24 mouse cellular contexts compared by ENCODE assay signal in the genomic region with DNA sequence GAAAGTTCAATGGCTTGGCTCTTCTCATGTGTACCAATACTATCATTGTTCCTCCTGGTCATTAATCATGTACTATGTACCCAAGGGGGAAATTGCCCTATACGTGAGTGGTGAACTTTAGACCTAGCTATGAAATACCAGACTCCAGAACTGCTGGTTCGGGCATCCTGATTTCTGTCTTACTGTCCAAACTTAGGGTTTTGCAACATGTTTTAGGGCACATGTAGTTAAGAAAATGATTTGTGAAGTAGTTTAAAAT. TPM values are rescaled to one million over a fixed set of nuclear protein-coding genes. Genes with fewer than 3 reads are reported as not detected.
A peak's percentile ranks its signal among the peaks of the same experiment; 100 is the strongest.
DNase-seq lines count a peak whose midpoint lies in the region; ATAC-seq and TF ChIP-seq lines count a peak whose summit lies in the region.
"Had no signal": no experiment of that assay in that cellular context is flagged by ENCODE, and none has a peak within 500 bp of the region (broad histone marks: within the 10 kb centered on the region; RNA-seq: fewer than 3 reads in every experiment).

No protein-coding gene starts in this region.

- no peak overlapping the region for H3K9ac ChIP-seq in liver, adult 2 months (ENCODE audit: low read depth, low read length)
- no peak overlapping the region for H3K9ac ChIP-seq in intestine, postnatal 0 days (ENCODE audit: low read depth, low read length)
- no peak overlapping the region for H3K9ac ChIP-seq in stomach, postnatal 0 days (ENCODE audit: low read length)
- H3K9ac ChIP-seq: embryonic facial prominence, embryonic 12.5 days; forebrain, embryonic 13.5 days; forebrain, embryonic 15.5 days had no signal

- no peak for TF ChIP-seq CTCF in liver, adult 2 months (IDR thresholded peaks at IDR 0.05; ENCODE audit: low read depth, low read length)
- TF ChIP-seq CTCF in intestine, postnatal 0 days (IDR thresholded peaks at IDR 0.05; ENCODE audit: low read depth): no peak
- TF ChIP-seq CTCF in stomach, postnatal 0 days (IDR thresholded peaks at IDR 0.05; ENCODE audit: low read depth): no peak

- DNase-seq in liver, adult 2 months (ENCODE audit: extremely low read depth, low read depth, low spot score): peak; percentile 100
- DNase-seq in liver: no peak
- DNase-seq in urinary bladder, postnatal 14 days (ENCODE audit: low spot score): peak; percentile 0
- DNase-seq in urinary bladder, postnatal 4 days (ENCODE audit: low spot score in 2 of 2): no peak
- no peak for DNase-seq in stomach, postnatal 0 days (ENCODE audit: low spot score)
- no peak for DNase-seq in adrenal gland, postnatal 14 days
- no peak for DNase-seq in frontal cortex, adult 2 months (ENCODE audit: extremely low spot score in 1 of 2, low spot score in 1 of 2)
- DNase-seq: adrenal gland, postnatal 10 days; adrenal gland, postnatal 36 days; B cell, adult 2 months; cerebellum, adult 11-12 months; cerebellum, adult 2 months; cerebellum, adult 9-10 months; cerebellum, postnatal 10 days; cerebellum, postnatal 25 days had no signal

- 0 out of 2 replicates have a peak overlapping the region, but pooled peaks have one; percentile 59 for H3K27ac ChIP-seq in liver, adult 2 months (replicated peaks; ENCODE audit: insufficient read depth, low read depth, low read length)
- no peak overlapping the region for H3K27ac ChIP-seq in intestine, postnatal 0 days (ENCODE audit: low read depth, low read length)
- H3K27ac ChIP-seq in stomach, postnatal 0 days (replicated peaks): no peak overlapping the region
- H3K27ac ChIP-seq: embryonic facial prominence, embryonic 10.5 days; embryonic facial prominence, embryonic 12.5 days; forebrain, embryonic 13.5 days; forebrain, embryonic 15.5 days had no signal

- peaks cover 34% of the 10 kb centered on the region for H3K4me1 ChIP-seq in liver, adult 2 months (ENCODE audit: control insufficient read depth, insufficient read depth, low read length)
- H3K4me1 ChIP-seq in intestine, postnatal 0 days (replicated peaks; ENCODE audit: control insufficient read depth, insufficient read depth, low read length): peaks cover 8% of the 10 kb centered on the region
- H3K4me1 ChIP-seq in stomach, postnatal 0 days (replicated peaks; ENCODE audit: control insufficient read depth, insufficient read depth): no peaks in the 10 kb centered on the region
- H3K4me1 ChIP-seq: forebrain, embryonic 13.5 days had no signal

- no peak for TF ChIP-seq POLR2A in liver, adult 2 months (IDR thresholded peaks at IDR 0.05; ENCODE audit: extremely low read depth, insufficient read depth, low read length)

- 18% methylated on average over 2 of the region's 2 CpGs for WGBS in liver, adult 2 months
- 39% methylated on average over 2 of the region's 2 CpGs for WGBS in intestine, postnatal 0 days
- WGBS in stomach, postnatal 0 days: 58% methylated on average over 2 of the region's 2 CpGs

- no peak overlapping the region for H3K4me3 ChIP-seq in liver, adult 2 months (ENCODE audit: insufficient read depth, low read depth, low read length)
- no peak overlapping the region for H3K4me3 ChIP-seq in intestine, postnatal 0 days (ENCODE audit: low read depth, low read length)
- H3K4me3 ChIP-seq in stomach, postnatal 0 days (ENCODE audit: low read depth, low read length): no peak overlapping the region
- H3K4me3 ChIP-seq: embryonic facial prominence, embryonic 10.5 days; embryonic facial prominence, embryonic 12.5 days; forebrain, embryonic 13.5 days; forebrain, embryonic 15.5 days had no signal

- H3K79me2 ChIP-seq in liver, adult 2 months (ENCODE audit: control insufficient read depth, insufficient read depth, low read length): no peaks in the 10 kb centered on the region

- TF ChIP-seq EP300 in stomach, postnatal 0 days (optimal IDR thresholded peaks at IDR 0.05): no peak

- no peaks in the 10 kb centered on the region for H3K36me3 ChIP-seq in liver, adult 2 months (ENCODE audit: control insufficient read depth, insufficient read depth, low read length)
- no peaks in the 10 kb centered on the region for H3K36me3 ChIP-seq in intestine, postnatal 0 days (ENCODE audit: control insufficient read depth, insufficient read depth)
- H3K36me3 ChIP-seq in stomach, postnatal 0 days (ENCODE audit: control insufficient read depth, insufficient read depth, low read length): no peaks in the 10 kb centered on the region
- H3K36me3 ChIP-seq: embryonic facial prominence, embryonic 10.5 days; embryonic facial prominence, embryonic 12.5 days; forebrain, embryonic 15.5 days; G1E had no signal

- no peaks in the 10 kb centered on the region for H3K9me3 ChIP-seq in intestine, postnatal 0 days (ENCODE audit: control insufficient read depth)
- no peaks in the 10 kb centered on the region for H3K9me3 ChIP-seq in stomach, postnatal 0 days (ENCODE audit: control insufficient read depth, low read length)
- H3K9me3 ChIP-seq: embryonic facial prominence, embryonic 10.5 days; embryonic facial prominence, embryonic 12.5 days; forebrain, embryonic 13.5 days; forebrain, embryonic 15.5 days; G1E had no signal

- peak; percentile 93 for ATAC-seq in intestine, postnatal 0 days
- peak; percentile 87 for ATAC-seq in stomach, postnatal 0 days (ENCODE audit: low FRiP score, low TSS enrichment)
- ATAC-seq: activated CD4-positive, CD25-positive, alpha-beta regulatory T cell, adult 4 months; CD4-positive, CD25-positive, alpha-beta regulatory T cell, adult 4 months; forebrain, embryonic 13.5 days; forebrain, embryonic 15.5 days; Patski had no signal

- H3K27me3 ChIP-seq in liver, adult 2 months (ENCODE audit: control insufficient read depth, insufficient read depth, low read length): no peaks in the 10 kb centered on the region
- H3K27me3 ChIP-seq in intestine, postnatal 0 days (replicated peaks; ENCODE audit: control insufficient read depth, insufficient read depth, low read length): no peaks in the 10 kb centered on the region
- no peaks in the 10 kb centered on the region for H3K27me3 ChIP-seq in stomach, postnatal 0 days (ENCODE audit: control insufficient read depth, insufficient read depth, low read length)
- H3K27me3 ChIP-seq: embryonic facial prominence, embryonic 12.5 days; forebrain, embryonic 13.5 days; forebrain, embryonic 15.5 days had no signal

- H3K4me2 ChIP-seq in intestine, postnatal 0 days (replicated peaks; ENCODE audit: low read depth): no peak overlapping the region
- no peak overlapping the region for H3K4me2 ChIP-seq in stomach, postnatal 0 days (replicated peaks; ENCODE audit: low read depth)
- H3K4me2 ChIP-seq: embryonic facial prominence, embryonic 12.5 days; forebrain, embryonic 13.5 days; forebrain, embryonic 15.5 days had no signal

RNA-seq across cellular contexts. Expression of a gene that starts 5.2 kb away (rescaled TPM):
- total RNA-seq in liver, adult 2 months (2014; rRNA removed): 46.1 and 50.6 TPM in 2 replicates
- polyA plus RNA-seq in liver, adult 2 months (2012; rRNA removed): 124 and 125 TPM in 2 replicates
- 9.7 and 11.1 TPM in 2 replicates for polyA plus RNA-seq in intestine, postnatal 0 days (2015; fragmentation: Nextera tagmentation; extraction: Ambion mirVana)
- polyA plus RNA-seq in stomach, postnatal 0 days (2015; fragmentation: Nextera tagmentation; extraction: Ambion mirVana): 5.0 and 7.5 TPM in 2 replicates
- 31.2 and 43.0 TPM in 2 replicates for total RNA-seq in adrenal gland, postnatal 14 days (2021)
- polyA plus RNA-seq in frontal cortex, adult 2 months (2012; rRNA removed): 8.3 and 8.9 TPM in 2 replicates

Comparison
In these comparisons a context has a peak if more than half of its experiments do, and no peak if none do; other contexts are left out.
1. DNase-seq: peak in liver, adult 2 months (single experiment) and urinary bladder, postnatal 14 days (single experiment); none in liver (single experiment), urinary bladder, postnatal 4 days (0 of 2), stomach, postnatal 0 days (single experiment), adrenal gland, postnatal 14 days (single experiment) and frontal cortex, adult 2 months (0 of 2).
2. RNA of a gene that starts 5.2 kb away (polyA plus RNA-seq): 124 to 125 TPM in liver, adult 2 months; 9.7 to 11.1 TPM in intestine, postnatal 0 days, 8.3 to 8.9 TPM in frontal cortex, adult 2 months and 5.0 to 7.5 TPM in stomach, postnatal 0 days; every median in the first group is over 10 times any median in the second.